Mouse (Mus musculus) heart, embryonic 11.5 days (tissue): ENCODE data around the gene Gm9999. TPM values are rescaled to one million over a fixed set of nuclear protein-coding genes. Genes with fewer than 3 reads are reported as not detected.

Experiments
- ATAC-seq: fragments of 200-750 bp; cut with Nextera tagmentation; replicated peaks from 2 replicates; pipeline ENCODE4 v1.8.0; 2017; ENCODE audit warnings: moderate library complexity; ENCODE audit not compliant: insufficient number of reproducible peaks, low FRiP score, low TSS enrichment
- H3K27ac ChIP-seq: fragments of 300-500 bp; sonication (generic); 2 replicates; pipeline ENCODE4 v1.5.1; 2014; ENCODE audit warnings: mild to moderate bottlenecking, low read depth, low read length
- H3K27me3 ChIP-seq: fragments of 300-500 bp; sonication (generic); 2 replicates; pipeline ENCODE4 v1.6.1; 2014; ENCODE audit warnings: mild to moderate bottlenecking, low read length, mixed read lengths; ENCODE audit not compliant: control insufficient read depth, insufficient read depth
- H3K36me3 ChIP-seq: fragments of 300-500 bp; sonication (generic); 2 replicates; pipeline ENCODE4 v1.6.1; 2014; ENCODE audit warnings: mild to moderate bottlenecking, low read length, moderate library complexity, mixed read lengths; ENCODE audit not compliant: control insufficient read depth, insufficient read depth
- H3K4me1 ChIP-seq: fragments of 300-500 bp; sonication (generic); 2 replicates; pipeline ENCODE4 v1.6.1; 2014; ENCODE audit warnings: low read length; ENCODE audit not compliant: control insufficient read depth, insufficient read depth
- H3K4me2 ChIP-seq: fragments of 300-500 bp; sonication (generic); 2 replicates; pipeline ENCODE4 v1.6.1; 2014; ENCODE audit warnings: mild to moderate bottlenecking, moderate library complexity
- H3K4me3 ChIP-seq: fragments of 300-500 bp; sonication (generic); 2 replicates; pipeline ENCODE4 v1.5.1; 2014; ENCODE audit warnings: low read depth, low read length
- H3K9ac ChIP-seq: fragments of 300-500 bp; sonication (generic); 2 replicates; pipeline ENCODE4 v1.6.1; 2014; ENCODE audit warnings: mild to moderate bottlenecking, low read depth, low read length, moderate library complexity
- H3K9me3 ChIP-seq: fragments of 300-500 bp; sonication (generic); replicated peaks from 2 replicates; pipeline ENCODE4 v1.6.1; 2016; ENCODE audit warnings: low read length; ENCODE audit not compliant: control insufficient read depth
- WGBS: fragments of 180-500 bp; shearing (Covaris S2); extraction: QIAGEN DNeasy Blood & Tissue Kit; methylation state at CpG from one replicate; pipeline ENCODE4 v1.1.7; 2014; ENCODE audit not compliant: insufficient replicate concordance; 5-methylcytosine and 5-hydroxymethylcytosine counted together
- polyA plus RNA-seq: library from polyadenylated mRNA; unstranded; fragments of >200 nt; fragmentation: Nextera tagmentation; extraction: Ambion mirVana; gene quantifications from 2 replicates; pipeline ENCODE4 v1.2.1, GENCODE M21; 2014

The Gm9999 gene
- not detected in 2 replicates for polyA plus RNA-seq

GRCm38 (mm10) chr7:46983280-46983679, at the start of gene Gm9999:
Gene Gm9999, plus strand, starts transcription at chr7:46983580.
- Histone ChIP-seq H3K9me3 (no peaks in the 10 kb centered on the region), H3K4me3 (no peak within 1 kb of the TSS), H3K27ac (no peak within 1 kb of the TSS), H3K36me3 (no peaks in the 10 kb centered on the region), H3K4me2 (no peak within 1 kb of the TSS), H3K4me1 (0 out of 2 replicates have a peak, but pooled peaks cover 3% of the 10 kb centered on the region), H3K27me3 (no peaks in the 10 kb centered on the region), H3K9ac (no peak within 1 kb of the TSS)
- ATAC-seq, result no peak
- 80% methylated on average over 3 of the region's 3 CpGs for WGBS

- no peaks in the 10 kb centered on the region for H3K4me1 ChIP-seq
- WGBS, result 79% methylated on average over 8 of the region's 8 CpGs
- no peaks in the 10 kb centered on the region for H3K27me3 ChIP-seq
- no peak overlapping the region for H3K27ac ChIP-seq
- no peak overlapping the region for H3K4me2 ChIP-seq
- H3K9ac ChIP-seq, result no peak overlapping the region
- H3K9me3 ChIP-seq, result no peaks in the 10 kb centered on the region
- peaks cover 12% of the 10 kb centered on the region for H3K36me3 ChIP-seq
- no peak for ATAC-seq
- no peak overlapping the region for H3K4me3 ChIP-seq
These were observed 48.6 kb upstream of the Gm9999 start for GRCm38 (mm10) chr7:46934788-46935187.

GRCm38 (mm10) chr7:46935847-46936246, 47.5 kb upstream of the Gm9999 start:
- ATAC-seq, result no peak
- H3K4me3 ChIP-seq, result no peak overlapping the region
- no peak overlapping the region for H3K9ac ChIP-seq
- peaks cover 7% of the 10 kb centered on the region; the same call in 1 of the 2 replicates for H3K36me3 ChIP-seq
- 0 out of 2 replicates have a peak, but pooled peaks cover under 1% of the 10 kb centered on the region for H3K4me1 ChIP-seq
- no peak overlapping the region for H3K27ac ChIP-seq
- H3K9me3 ChIP-seq, result no peaks in the 10 kb centered on the region
- no peaks in the 10 kb centered on the region for H3K27me3 ChIP-seq
- WGBS, result 53% methylated on average over 4 of the region's 4 CpGs
- H3K4me2 ChIP-seq, result no peak overlapping the region

DNA sequence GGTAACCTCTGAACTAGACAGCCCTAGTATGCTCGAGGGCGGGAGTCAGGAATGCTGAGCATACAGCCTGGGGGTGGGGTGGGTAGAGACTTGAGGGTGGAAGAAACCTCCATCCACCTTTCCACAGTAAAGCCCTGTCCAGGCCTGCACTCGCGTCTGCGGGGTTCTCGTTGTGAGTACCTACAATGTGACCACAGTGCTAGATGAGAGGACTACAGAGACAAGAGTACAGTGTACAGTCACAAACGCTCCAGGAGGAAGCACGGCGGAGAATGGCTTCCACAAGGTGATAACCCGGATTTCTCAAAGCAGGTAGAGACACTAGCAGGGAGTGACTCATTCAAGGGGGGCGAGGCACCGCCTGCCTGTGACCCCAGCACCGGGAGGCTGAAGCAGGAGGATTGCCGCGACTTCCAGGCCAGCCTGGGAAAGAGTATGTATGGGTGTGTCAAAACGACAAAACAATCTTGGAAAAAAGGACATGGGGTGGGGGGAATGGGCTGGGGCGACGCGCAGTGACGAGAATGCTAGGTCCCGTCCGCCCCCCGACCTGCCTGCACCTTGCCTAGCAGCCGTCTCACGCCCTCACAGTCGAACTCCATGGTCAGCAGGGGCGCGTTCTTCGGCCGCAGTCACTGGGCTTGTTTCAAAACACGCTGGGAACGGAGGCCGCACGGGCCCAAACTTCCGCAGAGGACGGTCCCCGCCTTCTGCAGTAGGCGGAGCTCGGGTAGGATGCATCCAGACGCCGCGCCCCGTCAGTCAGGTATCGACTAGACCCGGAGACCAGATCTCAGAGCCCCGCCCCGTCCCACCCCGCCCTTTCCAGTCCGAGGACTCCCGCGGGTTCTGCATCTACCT, 25.3 kb upstream of the Gm9999 start, which contains the start of gene Uevld:
Uevld (minus strand) TSS at position 697 of the 861 bp plus-strand sequence.
- no peaks in the 10 kb centered on the region for H3K27me3 ChIP-seq
- peak within 1 kb of the TSS; percentile 71 for H3K4me3 ChIP-seq
- H3K4me2 ChIP-seq, result peak within 1 kb of the TSS; percentile 79
- peak; percentile 87 for ATAC-seq
- H3K4me1 ChIP-seq, result peaks cover 6% of the 10 kb centered on the region
- H3K27ac ChIP-seq, result no peak within 1 kb of the TSS
- H3K36me3 ChIP-seq, result peaks cover 2% of the 10 kb centered on the region; the same call in 1 of the 2 replicates
- H3K9me3 ChIP-seq, result no peaks in the 10 kb centered on the region
- H3K9ac ChIP-seq, result peak within 1 kb of the TSS; percentile 83
- under 1% methylated on average over 50 of the region's 51 CpGs for WGBS

- WGBS, result 16% methylated on average over 9 of the region's 9 CpGs
- H3K27ac ChIP-seq, result no peak overlapping the region
- peak overlapping the region; percentile 71 for H3K4me3 ChIP-seq
- H3K9ac ChIP-seq, result peak overlapping the region; percentile 83
- H3K36me3 ChIP-seq, result peaks cover 2% of the 10 kb centered on the region; the same call in 1 of the 2 replicates
- no peaks in the 10 kb centered on the region for H3K27me3 ChIP-seq
- peaks cover 6% of the 10 kb centered on the region for H3K4me1 ChIP-seq
- ATAC-seq, result no peak
- no peaks in the 10 kb centered on the region for H3K9me3 ChIP-seq
- H3K4me2 ChIP-seq, result peak overlapping the region; percentile 79
These were observed 24.5 kb upstream of the Gm9999 start for GRCm38 (mm10) chr7:46958853-46959252.

- H3K27me3 ChIP-seq, result no peaks in the 10 kb centered on the region
- H3K4me2 ChIP-seq, result no peak overlapping the region
- no peak overlapping the region for H3K9ac ChIP-seq
- H3K4me1 ChIP-seq, result peaks cover 6% of the 10 kb centered on the region
- H3K4me3 ChIP-seq, result no peak overlapping the region
- WGBS, result 57% methylated on average over 3 of the region's 3 CpGs
- no peak for ATAC-seq
- no peaks in the 10 kb centered on the region for H3K36me3 ChIP-seq
- no peak overlapping the region for H3K27ac ChIP-seq
- no peaks in the 10 kb centered on the region for H3K9me3 ChIP-seq
These were observed 22.4 kb upstream of the Gm9999 start for GRCm38 (mm10) chr7:46960991-46961390.

- H3K4me2 ChIP-seq, result no peak overlapping the region
- no peaks in the 10 kb centered on the region for H3K9me3 ChIP-seq
- no peak overlapping the region for H3K27ac ChIP-seq
- no peaks in the 10 kb centered on the region for H3K36me3 ChIP-seq
- H3K4me3 ChIP-seq, result no peak overlapping the region
- H3K27me3 ChIP-seq, result no peaks in the 10 kb centered on the region
- no peak overlapping the region for H3K9ac ChIP-seq
- no peak for ATAC-seq
- peaks cover 6% of the 10 kb centered on the region for H3K4me1 ChIP-seq
These were observed 21.2 kb upstream of the Gm9999 start for GRCm38 (mm10) chr7:46962132-46962531.

GRCm38 (mm10) chr7:46962806-46963618, 20.4 kb upstream of the Gm9999 start:
- no peaks in the 10 kb centered on the region for H3K36me3 ChIP-seq
- H3K4me1 ChIP-seq, result peaks cover 6% of the 10 kb centered on the region
- no peaks in the 10 kb centered on the region for H3K9me3 ChIP-seq
- no peaks in the 10 kb centered on the region for H3K27me3 ChIP-seq
- peak overlapping the region; percentile 38 for H3K4me2 ChIP-seq
- peak; percentile 56; the same call in 1 of the 2 replicates for ATAC-seq
- 1% methylated on average over 9 of the region's 9 CpGs for WGBS
- peak overlapping the region; percentile 62; the same call in 1 of the 2 replicates for H3K27ac ChIP-seq
- no peak overlapping the region for H3K4me3 ChIP-seq
- H3K9ac ChIP-seq, result peak overlapping the region; percentile 64
